Mouse (Mus musculus) CH12.LX (cell line): ENCODE measurements at regions not wholly inside any gene's neighbourhood (a gene's known extent, or its start where the extent isn't known, plus 50 kb on each side); places are given as distances from the start of the nearest gene placed in this dataset.

Experiments used
- DNase-seq: peaks from one replicate; pipeline ENCODE4 v3.0.0-alpha.2; 2013; ENCODE audit errors: extremely low read depth
- H3K27ac ChIP-seq: 2 replicates; pipeline ENCODE4 v1.5.1; 2012; ENCODE audit warnings: low read depth, mild to moderate bottlenecking, control low read depth, moderate library complexity; ENCODE audit not compliant: insufficient read depth
- H3K27me3 ChIP-seq: replicated peaks from 2 replicates; pipeline ENCODE3; 2012; ENCODE audit warnings: inconsistent platforms
- H3K36me3 ChIP-seq, 2 experiments: replicated peaks in 1 of 2; 2 replicates each; pipeline versions ENCODE3 to v1.6.1; 2012; ENCODE audit warnings: inconsistent platforms in 1 of 2, low read length in 1 of 2, mild to moderate bottlenecking in 1 of 2, mixed read lengths in 1 of 2, moderate library complexity in 1 of 2; ENCODE audit not compliant: control insufficient read depth in 1 of 2, insufficient read depth in 1 of 2
- H3K4me1 ChIP-seq, 2 experiments: 2 replicates each; pipeline ENCODE4 v1.6.1; 2012; ENCODE audit warnings: inconsistent platforms in 1 of 2, moderate library complexity in 1 of 2; ENCODE audit not compliant: insufficient read depth in 2 of 2, control insufficient read depth in 1 of 2
- H3K4me2 ChIP-seq: 2 replicates; pipeline ENCODE4 v1.6.1; 2012; ENCODE audit warnings: low read depth, mild to moderate bottlenecking, control low read depth; ENCODE audit not compliant: poor library complexity, insufficient read depth, severe bottlenecking
- H3K4me3 ChIP-seq, 3 experiments: fragments of 150-350 bp in 1 of 3; sonication (generic) in 1 of 3; replicated peaks in 1 of 3; 2 replicates each; pipeline versions ENCODE3 to v1.5.1; 2011 to 2012; ENCODE audit warnings: low read depth in 2 of 3, low read length in 2 of 3, mild to moderate bottlenecking in 2 of 3, moderate library complexity in 2 of 3, control low read depth in 1 of 3, improper control_type of control experiment in 1 of 3, inconsistent platforms in 1 of 3, mixed read lengths in 1 of 3; ENCODE audit not compliant: poor library complexity in 1 of 3
- H3K79me2 ChIP-seq: replicated peaks from 2 replicates; pipeline ENCODE4 v1.6.1; 2012; ENCODE audit warnings: mild to moderate bottlenecking, moderate library complexity; ENCODE audit not compliant: control insufficient read depth, poor library complexity, insufficient read depth, severe bottlenecking; ENCODE audit errors: extremely low read depth
- H3K9ac ChIP-seq: 2 replicates; pipeline ENCODE4 v1.6.1; 2012; ENCODE audit warnings: low read depth, mild to moderate bottlenecking, control low read depth, moderate library complexity; ENCODE audit not compliant: insufficient read depth
- H3K9me3 ChIP-seq: replicated peaks from 2 replicates; pipeline ENCODE3; 2012; ENCODE audit warnings: low read length, inconsistent platforms, mixed read lengths
- CTCF ChIP-seq, 2 experiments: IDR thresholded peaks in 1 of 2; conservative IDR thresholded peaks in 1 of 2; 2 replicates each; pipeline ENCODE4 v1.5.1; 2011 to 2012; ENCODE audit warnings: low read depth in 2 of 2, low read length in 2 of 2, improper control_type of control experiment in 1 of 2, inconsistent platforms in 1 of 2, mild to moderate bottlenecking in 1 of 2, moderate library complexity in 1 of 2
- E2F4 ChIP-seq: IDR thresholded peaks from 2 replicates; pipeline ENCODE4 v1.6.1; 2011; ENCODE audit warnings: low read depth, low read length, improper control_type of control experiment; ENCODE audit not compliant: insufficient replicate concordance
- EP300 ChIP-seq: IDR thresholded peaks from 2 replicates; pipeline ENCODE4 v1.6.1; 2011; ENCODE audit warnings: low read length, improper control_type of control experiment
- ETS1 ChIP-seq: conservative IDR thresholded peaks from 2 replicates; pipeline ENCODE4 v1.6.1; 2012; ENCODE audit warnings: low read depth, mild to moderate bottlenecking, inconsistent platforms, low read length, improper control_type of control experiment, moderate library complexity
- GABPA ChIP-seq: IDR thresholded peaks from 2 replicates; pipeline ENCODE4 v1.6.1; 2012; ENCODE audit warnings: low read depth, low read length, improper control_type of control experiment, inconsistent platforms; ENCODE audit not compliant: insufficient replicate concordance
- IRF4 ChIP-seq: IDR thresholded peaks from 2 replicates; pipeline ENCODE4 v1.6.1; 2014; ENCODE audit warnings: low read depth, mild to moderate bottlenecking, inconsistent platforms, low read length, improper control_type of control experiment
- JUN ChIP-seq: IDR thresholded peaks from 2 replicates; pipeline ENCODE4 v1.6.1; 2011; ENCODE audit warnings: low read depth, mild to moderate bottlenecking, low read length, improper control_type of control experiment, moderate library complexity; ENCODE audit not compliant: insufficient read depth
- JUND ChIP-seq: conservative IDR thresholded peaks from 2 replicates; pipeline ENCODE4 v1.6.1; 2011; ENCODE audit warnings: low read depth, low read length, improper control_type of control experiment
- MAX ChIP-seq: IDR thresholded peaks from 2 replicates; pipeline ENCODE4 v1.6.1; 2011; ENCODE audit warnings: low read length, improper control_type of control experiment
- MAZ ChIP-seq: IDR thresholded peaks from 2 replicates; pipeline ENCODE4 v1.6.1; 2012; ENCODE audit warnings: low read depth, mild to moderate bottlenecking, inconsistent platforms, low read length, improper control_type of control experiment, moderate library complexity
- POLR2AphosphoS2 ChIP-seq: IDR thresholded peaks from 2 replicates; pipeline ENCODE4 v1.6.1; 2011; ENCODE audit warnings: low read depth, low read length, improper control_type of control experiment
- SMC3 ChIP-seq: IDR thresholded peaks from 2 replicates; pipeline ENCODE4 v1.6.1; 2011; ENCODE audit warnings: low read depth, low read length, improper control_type of control experiment
- UBTF ChIP-seq: IDR thresholded peaks from 2 replicates; pipeline ENCODE4 v1.6.1; 2012; ENCODE audit warnings: low read depth, mild to moderate bottlenecking, inconsistent platforms, low read length, improper control_type of control experiment, moderate library complexity
- USF1 ChIP-seq: IDR thresholded peaks from 2 replicates; pipeline ENCODE4 v1.6.1; 2014; ENCODE audit warnings: low read depth, mild to moderate bottlenecking, inconsistent platforms, low read length, improper control_type of control experiment
- ZC3H11A ChIP-seq: IDR thresholded peaks from 2 replicates; pipeline ENCODE4 v1.6.1; 2012; ENCODE audit warnings: low read depth, mild to moderate bottlenecking, inconsistent platforms, low read length, improper control_type of control experiment
- ZNF384 ChIP-seq: IDR thresholded peaks from 2 replicates; pipeline ENCODE4 v1.6.1; 2012; ENCODE audit warnings: low read depth, low read length, improper control_type of control experiment, inconsistent platforms
- dilution Hi-C: fragments of 300-500 bp; cut with MboI; formaldehyde crosslinking; loops from 2 replicates; pipeline ENCODE4 v1.14.3; 2020; ENCODE audit warnings: low sequenced_read_pairs; ENCODE audit not compliant: extremely low pct_unique_long_range_greater_than_20kb, extremely low pct_ligation_motif_present
- in situ Hi-C: fragments of 300-500 bp; cut with MboI; formaldehyde crosslinking; loops from 3 replicates; pipeline ENCODE4 v1.14.3; 2019; ENCODE audit warnings: low sequenced_read_pairs, low pct_ligation_motif_present, low pct_unique_long_range_greater_than_20kb, mixed read lengths

- no peaks in the 10 kb centered on the region for H3K36me3 ChIP-seq
- dilution Hi-C loops, result no loop called here
- no peak overlapping the region for H3K9ac ChIP-seq
- no peaks in the 10 kb centered on the region for H3K9me3 ChIP-seq
- no peak for DNase-seq
- no peak overlapping the region for H3K4me3 ChIP-seq
- H3K4me2 ChIP-seq, result no peak overlapping the region
- TF ChIP-seq JUND, result no peak
- no peak for TF ChIP-seq SMC3
- no peak for TF ChIP-seq IRF4
- no peak for TF ChIP-seq ZC3H11A
- no peak for TF ChIP-seq POLR2AphosphoS2
- no peak for TF ChIP-seq USF1
- TF ChIP-seq MAX, result no peak
- TF ChIP-seq ZNF384, result no peak
- no peak for TF ChIP-seq ETS1
- no peak for TF ChIP-seq E2F4
- TF ChIP-seq JUN, result no peak
- TF ChIP-seq CTCF (conservative IDR thresholded peaks at IDR 0.05 in 1 of 2, IDR thresholded peaks at IDR 0.05 in 1 of 2; ENCODE audit: low read depth in 2 of 2, low read length in 2 of 2), result no peak
- no peak for TF ChIP-seq MAZ
- TF ChIP-seq, all 38 proteins: peak for 0
- Histone ChIP-seq H3K27me3 (no peaks in the 10 kb centered on the region), H3K79me2 (no peaks in the 10 kb centered on the region), H3K27ac (no peak overlapping the region), H3K4me1 (peaks cover 5 to 27% of the 10 kb centered on the region in 2 experiments; a peak in 3 of 4 replicates)
- in situ Hi-C loops, result no loop called here
Measured at GRCm38 (mm10) chr9:115584874-115585273, 274.7 kb upstream of the Stt3b start.

GRCm38 (mm10) chr9:115592466-115592865, 282.2 kb upstream of the Stt3b start:
- TF ChIP-seq ZNF384 (no peak), UBTF (no peak), GABPA (no peak)
- dilution Hi-C loops, result no loop called here

GRCm38 (mm10) chr9:115600228-115600627, 290.0 kb upstream of the Stt3b start:
- H3K79me2 ChIP-seq, result no peaks in the 10 kb centered on the region; the same call in 1 of the 2 replicates
- no peak overlapping the region for H3K9ac ChIP-seq
- H3K36me3 ChIP-seq, result no peaks in the 10 kb centered on the region
- no peak for DNase-seq
- H3K4me1 ChIP-seq, result peaks cover 0 to 13% of the 10 kb centered on the region in 2 experiments; a peak in 2 of 4 replicates
- TF ChIP-seq IRF4 (0 out of 2 replicates have a peak, but pooled peaks have one; percentile 17), GABPA (no peak), EP300 (peak; percentile 77)
- no peaks in the 10 kb centered on the region for H3K27me3 ChIP-seq
- peaks cover 4% of the 10 kb centered on the region for H3K9me3 ChIP-seq
- H3K27ac ChIP-seq, result no peak overlapping the region
- H3K4me3 ChIP-seq, result no peak overlapping the region
- in situ Hi-C loops, result no loop called here
- dilution Hi-C loops, result no loop called here
- H3K4me2 ChIP-seq, result no peak overlapping the region

More at GRCm38 (mm10) chr9:115592466-115592865, 282.2 kb upstream of the Stt3b start:
- Histone ChIP-seq H3K4me3 (no peak overlapping the region), H3K4me1 (no peaks in the 10 kb centered on the region), H3K79me2 (no peaks in the 10 kb centered on the region), H3K27me3 (no peaks in the 10 kb centered on the region), H3K36me3 (no peaks in the 10 kb centered on the region), H3K27ac (no peak overlapping the region), H3K4me2 (no peak overlapping the region), H3K9me3 (no peaks in the 10 kb centered on the region), H3K9ac (no peak overlapping the region)
- no peak for DNase-seq
- in situ Hi-C loops, result no loop called here
